In genomic region chr6:73368047-73368835, GRCm38 (mm10) we compare ENCODE assay signal across 7 mouse cellular contexts.
A peak's percentile ranks its signal among the peaks of the same experiment; 100 is the strongest.
DNase-seq lines count a peak whose midpoint lies in the region; ATAC-seq and TF ChIP-seq lines count a peak whose summit lies in the region.

No protein-coding gene starts in this region.

- H3K4me3 ChIP-seq in lung, embryonic 16.5 days (ENCODE audit: low read length), result peak overlapping the region; percentile 26
- H3K4me3 ChIP-seq in embryonic facial prominence, embryonic 12.5 days, result no peak overlapping the region
- H3K4me3 ChIP-seq in kidney, postnatal 0 days (replicated peaks; ENCODE audit: low read depth, low read length), result peak overlapping the region; percentile 14; the same call in 1 of the 2 replicates
- peak overlapping the region; percentile 30 for H3K4me3 ChIP-seq in stomach, embryonic 16.5 days (replicated peaks; ENCODE audit: low read length)
- H3K4me3 ChIP-seq in thymus, adult 2 months (ENCODE audit: control insufficient read depth, insufficient read depth, low read length), result no peak overlapping the region

- no peaks in the 10 kb centered on the region for H3K36me3 ChIP-seq in lung, embryonic 16.5 days (ENCODE audit: control insufficient read depth, insufficient read depth, low read length)
- no peaks in the 10 kb centered on the region for H3K36me3 ChIP-seq in embryonic facial prominence, embryonic 12.5 days
- no peaks in the 10 kb centered on the region for H3K36me3 ChIP-seq in kidney, postnatal 0 days (ENCODE audit: insufficient read depth, low read length)
- H3K36me3 ChIP-seq in stomach, embryonic 16.5 days (ENCODE audit: control insufficient read depth, insufficient read depth, low read length), result no peaks in the 10 kb centered on the region
- no peaks in the 10 kb centered on the region for H3K36me3 ChIP-seq in thymus, adult 2 months (ENCODE audit: control insufficient read depth, insufficient read depth, low read length)

- 7% methylated on average over 21 of the region's 21 CpGs for WGBS in lung, embryonic 16.5 days
- WGBS in embryonic facial prominence, embryonic 12.5 days, result 10% methylated on average over 21 of the region's 21 CpGs
- WGBS in kidney, postnatal 0 days, result 10% methylated on average over 21 of the region's 21 CpGs
- WGBS in stomach, embryonic 16.5 days, result 8% methylated on average over 21 of the region's 21 CpGs
- WGBS in thymus, adult 2 months, result 22% methylated on average over 21 of the region's 21 CpGs

- peak overlapping the region; percentile 48 for H3K4me2 ChIP-seq in lung, embryonic 16.5 days (ENCODE audit: low read depth, low read length)
- peak overlapping the region; percentile 40 for H3K4me2 ChIP-seq in embryonic facial prominence, embryonic 12.5 days (replicated peaks)
- H3K4me2 ChIP-seq in kidney, postnatal 0 days (ENCODE audit: low read length), result peak overlapping the region; percentile 52
- H3K4me2 ChIP-seq in stomach, embryonic 16.5 days (ENCODE audit: low read depth, low read length), result peak overlapping the region; percentile 48

- peaks cover 6% of the 10 kb centered on the region for H3K4me1 ChIP-seq in lung, embryonic 16.5 days (replicated peaks; ENCODE audit: control insufficient read depth, insufficient read depth, low read length)
- 0 out of 2 replicates have a peak, but pooled peaks cover 4% of the 10 kb centered on the region for H3K4me1 ChIP-seq in embryonic facial prominence, embryonic 12.5 days
- H3K4me1 ChIP-seq in kidney, postnatal 0 days (replicated peaks; ENCODE audit: insufficient read depth, low read length), result peaks cover 8% of the 10 kb centered on the region; the same call in 1 of the 2 replicates
- no peaks in the 10 kb centered on the region for H3K4me1 ChIP-seq in stomach, embryonic 16.5 days (ENCODE audit: control insufficient read depth, insufficient read depth, low read length)
- no peaks in the 10 kb centered on the region for H3K4me1 ChIP-seq in thymus, adult 2 months (replicated peaks; ENCODE audit: control insufficient read depth, insufficient read depth, low read length)

- no peaks in the 10 kb centered on the region for H3K9me3 ChIP-seq in lung, embryonic 16.5 days (ENCODE audit: control insufficient read depth, low read length)
- no peaks in the 10 kb centered on the region for H3K9me3 ChIP-seq in embryonic facial prominence, embryonic 12.5 days
- H3K9me3 ChIP-seq in kidney, postnatal 0 days (replicated peaks; ENCODE audit: low read length), result no peaks in the 10 kb centered on the region
- no peaks in the 10 kb centered on the region for H3K9me3 ChIP-seq in stomach, embryonic 16.5 days (replicated peaks; ENCODE audit: control insufficient read depth, low read length)

- no peak for TF ChIP-seq POLR2A in thymus, adult 2 months (IDR thresholded peaks at IDR 0.05; ENCODE audit: control insufficient read depth, extremely low read depth, insufficient read depth, low read length, poor library complexity)

- peaks cover 7% of the 10 kb centered on the region for H3K27me3 ChIP-seq in lung, embryonic 16.5 days (ENCODE audit: control insufficient read depth, insufficient read depth, low read depth, low read length)
- H3K27me3 ChIP-seq in embryonic facial prominence, embryonic 12.5 days, result 0 out of 2 replicates have a peak, but pooled peaks cover 10% of the 10 kb centered on the region
- no peaks in the 10 kb centered on the region for H3K27me3 ChIP-seq in kidney, postnatal 0 days (ENCODE audit: insufficient read depth, low read length)
- no peaks in the 10 kb centered on the region; the same call in 1 of the 2 replicates for H3K27me3 ChIP-seq in stomach, embryonic 16.5 days (ENCODE audit: control insufficient read depth, insufficient read depth, low read length)
- no peaks in the 10 kb centered on the region for H3K27me3 ChIP-seq in thymus, adult 2 months (ENCODE audit: control insufficient read depth, insufficient read depth, low read length)

- no peak overlapping the region for H3K9ac ChIP-seq in lung, embryonic 16.5 days (ENCODE audit: low read length)
- no peak overlapping the region for H3K9ac ChIP-seq in embryonic facial prominence, embryonic 12.5 days
- H3K9ac ChIP-seq in kidney, postnatal 0 days (ENCODE audit: low read depth, low read length), result 0 out of 2 replicates have a peak overlapping the region, but pooled peaks have one; percentile 9
- H3K9ac ChIP-seq in stomach, embryonic 16.5 days (ENCODE audit: low read length), result 0 out of 2 replicates have a peak overlapping the region, but pooled peaks have one; percentile 16

- no peak for ATAC-seq in lung, embryonic 16.5 days (ENCODE audit: low read depth)
- no peak for ATAC-seq in embryonic facial prominence, embryonic 12.5 days (ENCODE audit: insufficient number of reproducible peaks, insufficient read depth, low FRiP score, low TSS enrichment)
- peak; percentile 55; the same call in 1 of the 2 replicates for ATAC-seq in kidney, postnatal 0 days (replicated peaks; ENCODE audit: low FRiP score, low read depth)
- 0 out of 2 replicates have a peak, but pooled peaks have one; percentile 44 for ATAC-seq in stomach, embryonic 16.5 days (ENCODE audit: insufficient read depth, low FRiP score)

- TF ChIP-seq CTCF in kidney, postnatal 0 days (IDR thresholded peaks at IDR 0.05; ENCODE audit: low read depth), result no peak
- no peak for TF ChIP-seq CTCF in thymus, adult 2 months (IDR thresholded peaks at IDR 0.05; ENCODE audit: borderline replicate concordance, control insufficient read depth, extremely low read depth, insufficient read depth, low read length, poor library complexity)

- no peak for DNase-seq in lung, postnatal 10 days
- DNase-seq in kidney, postnatal 0 days (ENCODE audit: low spot score), result no peak
- DNase-seq in thymus, adult 2 months, result no peak
- DNase-seq in T-cell, adult 2 months (ENCODE audit: low spot score), result no peak

- no peak overlapping the region for H3K27ac ChIP-seq in lung, embryonic 16.5 days (ENCODE audit: low read length)
- H3K27ac ChIP-seq in embryonic facial prominence, embryonic 12.5 days, result no peak overlapping the region
- no peak overlapping the region for H3K27ac ChIP-seq in kidney, postnatal 0 days
- H3K27ac ChIP-seq in stomach, embryonic 16.5 days (ENCODE audit: low read length), result no peak overlapping the region
- H3K27ac ChIP-seq in thymus, adult 2 months (ENCODE audit: control insufficient read depth, insufficient read depth, low read length), result no peak overlapping the region

Comparison
In these comparisons a context has a peak if more than half of its experiments do, and no peak if none do; other contexts are left out.
1. ATAC-seq: peak in kidney, postnatal 0 days (single experiment) and stomach, embryonic 16.5 days (single experiment); none in lung, embryonic 16.5 days (single experiment) and embryonic facial prominence, embryonic 12.5 days (single experiment).
2. H3K4me3 ChIP-seq: peak in lung, embryonic 16.5 days (single experiment), kidney, postnatal 0 days (single experiment) and stomach, embryonic 16.5 days (single experiment); none in embryonic facial prominence, embryonic 12.5 days (single experiment) and thymus, adult 2 months (single experiment).
3. H3K9ac ChIP-seq: peak in kidney, postnatal 0 days (single experiment) and stomach, embryonic 16.5 days (single experiment); none in lung, embryonic 16.5 days (single experiment) and embryonic facial prominence, embryonic 12.5 days (single experiment).
4. Peak in every context shown above with its lines, with median percentiles within 50 percentile points of each other: H3K4me2 ChIP-seq.